Mouse (Mus musculus) induced T-regulatory cell, adult 2 months (primary cell): Measurements from ENCODE around the gene Gimap5.

Experiments
- DNase-seq: peaks from one replicate; pipeline ENCODE4 v3.0.0-alpha.2; 2012; ENCODE audit warnings: low read depth

The Gimap5 gene

DNA sequence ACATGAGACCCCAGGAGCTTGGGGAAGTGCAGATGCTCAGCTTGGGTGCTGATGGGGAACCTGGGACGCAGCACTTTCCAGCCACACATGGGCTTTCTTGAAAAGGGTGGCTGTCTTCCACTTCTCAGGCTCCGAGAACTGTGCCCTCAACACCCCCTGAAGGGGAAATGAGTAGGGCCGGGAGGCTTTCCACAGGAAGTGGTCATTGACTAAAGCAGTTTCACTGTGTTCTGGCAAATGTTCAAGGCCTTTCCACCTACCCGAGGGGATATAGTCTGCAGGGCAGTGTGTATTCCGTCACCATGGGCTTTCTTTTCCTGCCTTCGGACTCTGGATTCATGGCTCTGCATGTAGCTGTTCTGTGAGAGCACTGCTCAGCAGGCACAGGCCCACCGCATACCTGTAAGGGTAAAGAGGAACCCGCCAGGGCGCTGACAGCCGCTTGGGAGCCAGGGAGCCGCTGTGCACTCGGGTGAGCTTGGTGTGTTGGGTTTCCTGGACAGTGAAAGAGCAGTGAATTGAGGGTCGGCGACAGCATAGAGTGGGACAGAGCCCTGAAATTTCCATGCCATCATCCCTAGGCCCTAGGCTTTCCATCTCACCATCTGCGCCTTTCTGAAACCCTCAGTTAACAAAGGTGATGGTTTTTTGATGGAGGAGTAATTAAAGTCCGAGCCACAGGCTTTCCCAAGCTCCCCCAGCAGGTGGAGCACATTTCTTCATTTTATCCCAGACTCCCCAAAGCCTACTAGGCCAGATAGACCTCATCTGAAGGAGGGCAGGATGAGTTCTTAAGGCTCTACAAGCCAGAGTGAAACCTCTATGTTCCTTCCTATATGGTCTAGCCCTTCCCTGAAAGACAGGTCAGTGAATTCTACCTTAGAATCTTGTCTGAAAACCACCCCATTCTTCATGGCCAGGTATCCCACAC, at the start of gene Gimap5:
Gimap5 (plus strand) TSS at position 239 of the 931 bp plus-strand sequence.
- peak; percentile 92 for DNase-seq

- peak; percentile 82 for DNase-seq
Observed at GRCm38 (mm10) chr6:48696830-48697554, 49.0 kb upstream of the Gimap5 start.

DNA sequence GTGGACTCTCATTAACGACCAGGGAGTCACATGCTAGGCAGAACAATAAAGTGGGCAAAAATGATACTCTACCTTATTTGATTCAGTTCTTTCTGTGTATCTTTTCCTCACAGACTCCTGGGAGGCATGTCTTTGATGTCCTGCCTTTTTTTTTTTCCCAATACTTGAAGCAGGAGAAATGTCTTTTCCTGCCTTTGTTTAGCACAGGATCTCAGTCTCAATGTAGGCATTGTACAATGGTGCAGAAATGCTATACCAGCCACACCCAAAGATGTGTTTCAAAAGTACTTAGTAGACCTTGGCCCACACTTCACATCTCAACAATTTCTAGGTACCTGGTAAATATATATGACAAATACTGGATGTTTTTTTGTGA, 48.5 kb upstream of the Gimap5 start:
- DNase-seq, result no peak

- DNase-seq, result peak; percentile 61
Observed at GRCm38 (mm10) chr6:48698066-48698856, 47.7 kb upstream of the Gimap5 start.

GRCm38 (mm10) chr6:48698888-48699287, 47.1 kb upstream of the Gimap5 start:
- DNase-seq, result peak; percentile 58

DNA sequence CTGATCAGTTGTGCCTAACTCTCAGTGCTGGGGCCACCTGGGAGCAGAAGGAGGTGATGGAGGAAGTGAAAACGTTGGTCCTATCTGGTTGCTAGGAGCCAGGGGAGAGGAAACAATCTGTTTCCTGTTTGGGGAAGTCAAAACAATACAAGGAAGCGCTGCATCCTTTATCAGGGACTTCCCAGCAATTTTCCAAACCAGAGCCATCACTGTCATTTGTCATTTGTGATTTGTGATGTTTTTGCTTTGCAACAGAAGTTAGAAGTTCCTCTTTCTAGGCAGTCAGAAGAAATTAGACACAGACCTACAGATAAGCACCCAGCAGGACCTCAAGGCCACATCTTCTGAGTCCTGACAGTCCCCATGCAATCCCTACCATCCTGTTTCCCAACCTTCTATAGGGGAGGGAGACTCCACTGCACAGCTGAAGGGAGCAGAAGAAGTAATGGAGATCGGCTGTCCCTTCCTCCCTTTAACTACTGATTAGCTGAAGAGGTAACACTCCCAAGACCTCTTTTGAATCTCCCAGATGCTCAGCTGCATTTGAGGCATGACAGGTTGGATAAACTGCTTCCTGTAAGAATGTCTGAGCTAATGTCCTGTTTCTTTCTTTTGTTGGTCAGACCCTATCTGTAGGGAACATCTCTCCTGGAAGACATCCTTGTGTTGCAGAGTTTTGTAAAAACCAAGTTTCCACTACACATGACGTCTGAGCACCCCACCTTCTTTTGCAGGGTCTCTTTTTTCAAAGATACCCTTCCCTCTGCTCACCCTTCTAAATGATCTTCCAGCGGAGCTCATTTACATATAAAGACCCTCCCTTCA, 45.5 kb upstream of the Gimap5 start:
- peak; percentile 81 for DNase-seq

DNA sequence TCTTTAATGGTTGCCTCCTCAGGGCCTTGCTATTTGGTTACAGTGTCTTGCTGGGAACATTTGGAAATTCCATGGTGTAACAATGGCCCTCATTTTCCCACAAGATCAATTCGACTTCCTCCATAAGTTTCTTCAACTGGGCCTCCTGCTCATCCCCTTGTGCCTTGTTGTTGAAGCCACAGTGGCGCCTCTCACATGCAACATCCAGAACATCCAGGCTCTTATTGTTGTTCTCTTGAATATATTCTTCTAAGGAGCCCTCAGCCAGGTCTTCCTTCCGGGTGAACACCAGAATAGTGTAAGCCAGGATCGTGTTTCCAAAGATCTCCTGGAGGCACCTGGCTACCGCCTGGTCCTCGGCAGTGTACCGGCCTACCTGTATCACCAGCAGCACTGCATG, 43.9 kb upstream of the Gimap5 start:
- no peak for DNase-seq

GRCm38 (mm10) chr6:48702601-48703000, 43.4 kb upstream of the Gimap5 start:
- DNase-seq, result no peak

DNA sequence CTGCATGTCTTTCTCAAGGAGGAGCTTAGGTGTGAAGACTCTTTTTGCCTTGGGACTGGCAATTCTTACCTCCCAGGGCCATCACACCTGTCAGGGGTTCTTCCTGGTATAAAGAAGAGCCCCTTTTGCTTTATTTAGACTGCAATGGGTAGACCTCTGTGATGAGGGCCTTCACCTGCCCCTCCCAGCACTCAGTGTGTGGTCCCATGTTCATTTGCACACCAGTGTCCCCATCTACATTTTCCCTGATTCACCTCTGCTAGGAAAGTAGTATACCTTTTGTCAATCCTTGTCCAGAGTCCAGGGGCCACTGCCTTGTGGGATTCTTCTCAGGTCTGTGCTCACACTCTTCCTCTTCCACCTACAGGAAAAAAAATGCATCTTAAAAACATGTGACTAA, 41.9 kb upstream of the Gimap5 start:
- no peak for DNase-seq

DNA sequence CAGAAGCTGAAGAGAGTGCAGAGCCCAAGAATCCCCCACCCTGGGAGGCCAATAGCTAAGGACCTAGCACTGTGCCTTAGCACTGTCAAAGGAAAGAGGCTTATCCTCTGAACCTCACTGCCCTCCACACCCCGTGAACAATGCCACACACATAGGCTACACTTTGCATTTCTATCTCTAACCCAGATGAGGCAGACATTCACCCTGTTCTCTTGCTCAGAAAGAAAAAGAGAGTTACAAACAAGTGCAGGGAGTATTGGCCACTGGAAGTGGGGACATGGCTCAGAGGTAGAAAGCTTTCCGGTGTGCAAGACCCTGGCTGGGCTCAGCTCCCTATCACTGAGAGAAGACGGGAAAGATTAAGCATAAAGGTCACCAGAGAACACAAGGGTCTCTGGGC, 39.9 kb upstream of the Gimap5 start:
- peak; percentile 74 for DNase-seq

- DNase-seq, result peak; percentile 97
Observed at GRCm38 (mm10) chr6:48718455-48718854, 27.5 kb upstream of the Gimap5 start, which contains the start of the genes Gm28053 and Gimap7. TSS of gene Gm28053 (plus strand) at chr6:48718607. TSS of gene Gimap7 (plus strand) at chr6:48718621.

DNA sequence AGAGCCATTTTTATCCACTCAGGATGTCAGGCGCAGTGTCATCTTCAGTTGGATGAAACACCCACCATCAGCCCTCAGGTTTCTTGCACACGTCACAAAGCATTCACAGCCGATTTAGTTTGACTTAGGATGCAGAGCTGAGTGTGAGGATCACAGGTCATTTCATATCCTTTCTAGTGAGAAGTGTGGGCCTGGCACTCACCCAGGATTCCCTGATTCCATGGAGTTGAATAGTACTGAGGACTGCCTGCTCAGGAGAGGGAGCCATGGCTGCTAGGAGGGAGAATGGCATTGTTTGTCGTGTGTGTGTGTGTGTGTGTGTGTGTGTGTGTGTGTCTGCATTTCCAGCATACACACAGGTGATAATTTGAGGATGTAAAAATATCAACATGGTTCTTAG, 25.7 kb upstream of the Gimap5 start:
- peak; percentile 76 for DNase-seq

DNA sequence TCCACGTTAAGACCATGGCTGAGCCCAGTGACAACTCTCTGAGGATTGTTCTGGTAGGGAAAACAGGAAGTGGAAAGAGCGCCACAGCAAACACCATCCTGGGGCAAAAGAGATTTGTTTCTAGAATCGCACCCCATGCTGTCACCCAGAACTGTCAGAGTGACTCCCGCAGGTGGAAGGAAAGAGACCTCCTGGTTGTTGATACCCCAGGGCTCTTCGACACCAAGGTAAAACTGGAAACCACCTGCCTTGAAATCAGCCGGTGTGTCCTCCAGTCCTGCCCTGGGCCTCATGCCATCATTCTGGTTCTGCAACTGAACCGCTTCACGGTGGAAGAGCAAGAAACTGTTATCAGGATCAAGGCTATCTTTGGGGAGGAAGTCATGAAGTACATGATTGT, 22.5 kb upstream of the Gimap5 start:
- peak; percentile 86 for DNase-seq

DNA sequence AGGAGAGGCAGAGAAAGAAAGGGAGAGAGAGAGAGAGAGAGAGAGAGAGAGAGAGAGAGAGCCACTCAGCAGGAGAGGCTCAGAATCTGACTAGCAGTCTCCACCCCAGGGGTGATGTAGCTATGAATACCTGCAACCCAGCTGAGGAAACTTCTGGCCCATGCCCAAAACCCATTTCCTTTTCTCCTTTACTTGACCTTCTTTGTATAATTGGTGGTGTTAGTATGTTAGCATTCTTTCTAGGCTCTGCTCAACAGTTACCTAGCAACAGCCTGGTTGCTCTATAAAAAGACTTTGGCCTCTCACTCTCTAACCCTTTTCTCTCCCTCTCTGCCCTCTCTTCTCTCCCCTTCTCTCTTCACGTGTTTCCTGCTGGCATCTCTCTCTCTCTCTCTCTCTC, 20.5 kb upstream of the Gimap5 start:
- DNase-seq, result peak; percentile 93

DNA sequence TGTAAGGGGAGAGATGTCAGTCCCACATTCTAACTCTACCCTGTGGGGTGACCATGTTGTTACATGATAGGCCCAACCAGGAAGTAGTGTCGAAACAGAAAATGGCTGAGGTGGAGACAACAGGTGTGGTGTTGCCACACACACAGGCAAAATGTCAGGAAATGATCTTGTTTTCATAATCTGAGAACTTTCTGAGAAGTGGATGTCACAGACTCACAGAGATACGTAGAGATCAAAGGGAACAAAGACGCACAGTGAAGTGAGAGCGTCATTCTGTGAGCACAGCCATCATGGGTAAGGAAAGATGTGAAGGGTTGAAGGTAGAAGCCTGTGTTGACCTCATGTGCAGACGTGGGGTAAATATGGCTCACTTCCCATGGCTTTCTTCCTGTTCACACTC, 18.2 kb upstream of the Gimap5 start:
- peak; percentile 94 for DNase-seq

GRCm38 (mm10) chr6:48732864-48733304, 13.1 kb upstream of the Gimap5 start:
- peak; percentile 97 for DNase-seq

- DNase-seq, result peak; percentile 70
Observed at GRCm38 (mm10) chr6:48733660-48734059, 12.3 kb upstream of the Gimap5 start.

- DNase-seq, result no peak
Observed at GRCm38 (mm10) chr6:48737053-48737452, 8.9 kb upstream of the Gimap5 start.

GRCm38 (mm10) chr6:48737688-48738087, 8.3 kb upstream of the Gimap5 start:
- DNase-seq, result no peak

DNA sequence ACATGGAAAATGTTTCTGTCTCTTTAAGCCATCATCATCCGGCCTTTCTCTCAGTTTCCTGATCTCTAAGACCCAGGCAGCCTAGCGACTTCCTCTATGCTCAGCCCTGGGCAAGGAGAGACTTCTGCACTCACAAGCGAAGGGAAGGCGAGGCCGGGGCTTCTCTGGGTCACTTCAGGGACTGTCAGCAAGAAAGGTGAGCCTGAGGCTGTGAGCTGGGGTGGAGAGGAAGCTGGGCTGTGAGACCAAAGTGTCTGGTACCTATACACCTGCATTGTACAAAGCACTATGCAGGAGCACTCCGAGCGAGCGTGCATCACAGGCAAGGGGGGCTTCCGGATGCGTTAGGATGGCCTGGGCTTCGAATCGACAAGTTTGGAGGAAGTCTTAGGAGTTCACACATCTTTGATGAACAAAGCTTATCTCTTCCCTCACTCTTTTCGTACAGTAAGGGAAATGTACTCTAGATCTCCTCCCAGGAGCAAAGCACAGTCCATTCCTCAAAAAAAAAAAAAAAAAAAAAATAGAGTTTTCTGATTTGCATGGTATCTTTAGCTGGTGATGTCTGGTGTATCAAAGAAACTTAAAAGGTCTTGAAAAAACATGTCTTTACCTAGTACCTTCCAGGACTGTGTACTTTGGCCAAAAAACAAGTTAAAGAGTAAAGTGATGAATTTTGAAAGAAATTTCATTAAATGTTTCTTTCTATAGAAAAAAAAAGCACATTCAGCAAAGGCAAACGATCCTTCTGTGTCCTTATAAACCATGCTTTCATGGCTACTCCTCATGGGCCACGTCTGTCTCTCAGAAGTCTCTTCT, 6.8 kb upstream of the Gimap5 start, which contains the start of gene Gimap1:
Gimap1 (plus strand) TSS at position 94 of the 819 bp plus-strand sequence.
- peak; percentile 91 for DNase-seq
